Mouse (Mus musculus) midbrain, embryonic 15.5 days (tissue): Measurements from ENCODE around the gene Rnf144b. TPM values are rescaled to one million over a fixed set of nuclear protein-coding genes. Genes with fewer than 3 reads are reported as not detected.

Experiments used
- ATAC-seq: fragments of 200-750 bp; cut with Nextera tagmentation; replicated peaks from 2 replicates; pipeline ENCODE4 v1.8.0; 2017; ENCODE audit warnings: moderate TSS enrichment
- H3K27ac ChIP-seq: fragments of 300-500 bp; sonication (generic); 2 replicates; pipeline ENCODE4 v1.5.1; 2015; ENCODE audit warnings: mild to moderate bottlenecking, inconsistent platforms
- H3K27me3 ChIP-seq: fragments of 300-500 bp; sonication (generic); replicated peaks from 2 replicates; pipeline ENCODE4 v1.6.1; 2015; ENCODE audit warnings: inconsistent platforms
- H3K36me3 ChIP-seq: fragments of 300-500 bp; sonication (generic); replicated peaks from 2 replicates; pipeline ENCODE4 v1.6.1; 2015; ENCODE audit warnings: inconsistent platforms
- H3K4me1 ChIP-seq: fragments of 300-500 bp; sonication (generic); 2 replicates; pipeline ENCODE4 v1.6.1; 2015; ENCODE audit warnings: inconsistent platforms
- H3K4me2 ChIP-seq: fragments of 300-500 bp; sonication (generic); 2 replicates; pipeline ENCODE4 v1.6.1; 2015; ENCODE audit warnings: inconsistent platforms, mild to moderate bottlenecking, moderate library complexity
- H3K4me3 ChIP-seq: fragments of 300-500 bp; sonication (generic); 2 replicates; pipeline ENCODE4 v1.5.1; 2015; ENCODE audit warnings: mild to moderate bottlenecking, inconsistent platforms
- H3K9ac ChIP-seq: fragments of 300-500 bp; sonication (generic); 2 replicates; pipeline ENCODE4 v1.6.1; 2015; ENCODE audit warnings: mild to moderate bottlenecking, inconsistent platforms
- H3K9me3 ChIP-seq: fragments of 300-500 bp; sonication (generic); 2 replicates; pipeline ENCODE4 v1.6.1; 2016; ENCODE audit warnings: inconsistent platforms
- WGBS: fragments of 180-500 bp; shearing (Covaris S2); methylation state at CpG from one replicate; pipeline ENCODE4 v1.1.7; 2015; ENCODE audit warnings: mixed read lengths; 5-methylcytosine and 5-hydroxymethylcytosine counted together
- polyA plus RNA-seq: library from polyadenylated mRNA; unstranded; fragments of >200 nt; fragmentation: Nextera tagmentation; extraction: Ambion mirVana; gene quantifications from 2 replicates; pipeline ENCODE4 v1.2.1, GENCODE M21; 2015

Gene Rnf144b
- polyA plus RNA-seq, 1 experiment from 2014 or later, result 0.74 TPM

- Histone ChIP-seq H3K9ac (no peak overlapping the region), H3K9me3 (no peaks in the 10 kb centered on the region), H3K36me3 (no peaks in the 10 kb centered on the region), H3K4me3 (no peak overlapping the region), H3K4me1 (no peaks in the 10 kb centered on the region), H3K4me2 (no peak overlapping the region), H3K27ac (no peak overlapping the region), H3K27me3 (0 out of 2 replicates have a peak, but pooled peaks cover 3% of the 10 kb centered on the region)
- 78% methylated on average over 4 of the region's 4 CpGs for WGBS
- ATAC-seq, result no peak
These were observed 65.4 kb downstream of the Rnf144b start for GRCm38 (mm10) chr13:47187836-47188235.

- Histone ChIP-seq H3K27ac (no peak overlapping the region), H3K27me3 (peaks cover 10% of the 10 kb centered on the region; the same call in 1 of the 2 replicates), H3K4me3 (no peak overlapping the region), H3K4me2 (no peak overlapping the region), H3K36me3 (no peaks in the 10 kb centered on the region), H3K9ac (no peak overlapping the region), H3K4me1 (peaks cover 12% of the 10 kb centered on the region; the same call in 1 of the 2 replicates), H3K9me3 (no peaks in the 10 kb centered on the region)
- WGBS, result 92% methylated on average over 7 of the region's 7 CpGs
- no peak for ATAC-seq
These were observed 67.5 kb downstream of the Rnf144b start for GRCm38 (mm10) chr13:47189971-47190370.

- Histone ChIP-seq H3K36me3 (no peaks in the 10 kb centered on the region), H3K9ac (no peak overlapping the region), H3K27me3 (peaks cover 15% of the 10 kb centered on the region; the same call in 1 of the 2 replicates), H3K4me2 (no peak overlapping the region), H3K4me1 (peaks cover 12% of the 10 kb centered on the region; the same call in 1 of the 2 replicates), H3K27ac (no peak overlapping the region), H3K9me3 (no peaks in the 10 kb centered on the region), H3K4me3 (no peak overlapping the region)
- WGBS, result 90% methylated on average over 2 of the region's 2 CpGs
- no peak for ATAC-seq
These were observed 69.7 kb downstream of the Rnf144b start for GRCm38 (mm10) chr13:47192200-47192599.

GRCm38 (mm10) chr13:47192771-47193170, 70.3 kb downstream of the Rnf144b start:
- Histone ChIP-seq H3K4me2 (no peak overlapping the region), H3K27me3 (peaks cover 15% of the 10 kb centered on the region; the same call in 1 of the 2 replicates), H3K36me3 (no peaks in the 10 kb centered on the region), H3K4me1 (peaks cover 12% of the 10 kb centered on the region; the same call in 1 of the 2 replicates), H3K4me3 (no peak overlapping the region), H3K9ac (no peak overlapping the region), H3K27ac (no peak overlapping the region), H3K9me3 (no peaks in the 10 kb centered on the region)
- ATAC-seq, result no peak
- 75% methylated on average over 5 of the region's 5 CpGs for WGBS

GRCm38 (mm10) chr13:47193326-47194153, 71.1 kb downstream of the Rnf144b start:
- H3K27ac ChIP-seq, result no peak overlapping the region
- ATAC-seq, result peak; percentile 72
- peaks cover 15% of the 10 kb centered on the region; the same call in 1 of the 2 replicates for H3K27me3 ChIP-seq
- no peaks in the 10 kb centered on the region for H3K9me3 ChIP-seq
- H3K4me3 ChIP-seq, result peak overlapping the region; percentile 44
- WGBS, result 7% methylated on average over 32 of the region's 32 CpGs
- peak overlapping the region; percentile 63 for H3K4me2 ChIP-seq
- H3K4me1 ChIP-seq, result peaks cover 12% of the 10 kb centered on the region; the same call in 1 of the 2 replicates
- H3K9ac ChIP-seq, result peak overlapping the region; percentile 53
- no peaks in the 10 kb centered on the region for H3K36me3 ChIP-seq

- H3K9ac ChIP-seq, result no peak overlapping the region
- H3K9me3 ChIP-seq, result no peaks in the 10 kb centered on the region
- peak overlapping the region; percentile 44 for H3K4me3 ChIP-seq
- peak overlapping the region; percentile 63 for H3K4me2 ChIP-seq
- peaks cover 12% of the 10 kb centered on the region; the same call in 1 of the 2 replicates for H3K4me1 ChIP-seq
- 33% methylated on average over 11 of the region's 11 CpGs for WGBS
- peaks cover 15% of the 10 kb centered on the region; the same call in 1 of the 2 replicates for H3K27me3 ChIP-seq
- H3K36me3 ChIP-seq, result no peaks in the 10 kb centered on the region
- ATAC-seq, result no peak
- no peak overlapping the region for H3K27ac ChIP-seq
These were observed 72.2 kb downstream of the Rnf144b start for GRCm38 (mm10) chr13:47194695-47195094.

- no peaks in the 10 kb centered on the region for H3K36me3 ChIP-seq
- no peak overlapping the region for H3K4me3 ChIP-seq
- no peak for ATAC-seq
- H3K4me1 ChIP-seq, result peaks cover 12% of the 10 kb centered on the region; the same call in 1 of the 2 replicates
- H3K27ac ChIP-seq, result no peak overlapping the region
- no peak overlapping the region for H3K9ac ChIP-seq
- H3K4me2 ChIP-seq, result no peak overlapping the region
- H3K9me3 ChIP-seq, result no peaks in the 10 kb centered on the region
- WGBS, result 59% methylated on average over 4 of the region's 4 CpGs
- H3K27me3 ChIP-seq, result peaks cover 15% of the 10 kb centered on the region; the same call in 1 of the 2 replicates
These were observed 73.0 kb downstream of the Rnf144b start for GRCm38 (mm10) chr13:47195491-47195890.

GRCm38 (mm10) chr13:47200011-47200670, 77.7 kb downstream of the Rnf144b start:
- 82% methylated on average over 12 of the region's 12 CpGs for WGBS
- no peaks in the 10 kb centered on the region for H3K4me1 ChIP-seq
- no peak overlapping the region for H3K9ac ChIP-seq
- no peak overlapping the region for H3K4me2 ChIP-seq
- no peak for ATAC-seq
- no peaks in the 10 kb centered on the region for H3K9me3 ChIP-seq
- H3K27ac ChIP-seq, result no peak overlapping the region
- H3K27me3 ChIP-seq, result 0 out of 2 replicates have a peak, but pooled peaks cover 3% of the 10 kb centered on the region
- no peaks in the 10 kb centered on the region for H3K36me3 ChIP-seq
- no peak overlapping the region for H3K4me3 ChIP-seq

- Histone ChIP-seq H3K27ac (no peak overlapping the region), H3K4me3 (no peak overlapping the region), H3K9ac (no peak overlapping the region), H3K36me3 (no peaks in the 10 kb centered on the region), H3K9me3 (no peaks in the 10 kb centered on the region), H3K4me2 (no peak overlapping the region), H3K27me3 (no peaks in the 10 kb centered on the region), H3K4me1 (no peaks in the 10 kb centered on the region)
- 73% methylated on average over 13 of the region's 13 CpGs for WGBS
- ATAC-seq, result no peak
These were observed 79.6 kb downstream of the Rnf144b start for GRCm38 (mm10) chr13:47201962-47202624.

GRCm38 (mm10) chr13:47210496-47210895, 88.0 kb downstream of the Rnf144b start:
- no peak overlapping the region for H3K4me2 ChIP-seq
- H3K27ac ChIP-seq, result no peak overlapping the region
- H3K9ac ChIP-seq, result no peak overlapping the region
- no peaks in the 10 kb centered on the region for H3K4me1 ChIP-seq
- no peaks in the 10 kb centered on the region for H3K27me3 ChIP-seq
- H3K36me3 ChIP-seq, result no peaks in the 10 kb centered on the region
- 79% methylated on average over 4 of the region's 4 CpGs for WGBS
- no peak for ATAC-seq
- H3K9me3 ChIP-seq, result no peaks in the 10 kb centered on the region
- no peak overlapping the region for H3K4me3 ChIP-seq

- no peaks in the 10 kb centered on the region for H3K36me3 ChIP-seq
- no peak overlapping the region for H3K9ac ChIP-seq
- H3K27ac ChIP-seq, result no peak overlapping the region
- ATAC-seq, result no peak
- 84% methylated on average over 6 of the region's 6 CpGs for WGBS
- H3K4me1 ChIP-seq, result no peaks in the 10 kb centered on the region
- no peaks in the 10 kb centered on the region for H3K27me3 ChIP-seq
- H3K4me2 ChIP-seq, result no peak overlapping the region
- H3K4me3 ChIP-seq, result no peak overlapping the region
- no peaks in the 10 kb centered on the region for H3K9me3 ChIP-seq
These were observed 88.5 kb downstream of the Rnf144b start for GRCm38 (mm10) chr13:47210992-47211391.

GRCm38 (mm10) chr13:47211581-47211980, 89.1 kb downstream of the Rnf144b start:
- no peaks in the 10 kb centered on the region for H3K9me3 ChIP-seq
- H3K4me1 ChIP-seq, result no peaks in the 10 kb centered on the region
- no peak overlapping the region for H3K4me2 ChIP-seq
- no peak overlapping the region for H3K9ac ChIP-seq
- 88% methylated on average over 7 of the region's 7 CpGs for WGBS
- no peak overlapping the region for H3K4me3 ChIP-seq
- ATAC-seq, result no peak
- H3K27me3 ChIP-seq, result no peaks in the 10 kb centered on the region
- H3K36me3 ChIP-seq, result no peaks in the 10 kb centered on the region
- no peak overlapping the region for H3K27ac ChIP-seq
